Mouse (Mus musculus) lung, embryonic 14.5 days (tissue): ENCODE data around the gene Abhd17c. TPM values are rescaled to one million over a fixed set of nuclear protein-coding genes. Genes with fewer than 3 reads are reported as not detected.

Experiments used
- ATAC-seq: fragments of 200-750 bp; cut with Nextera tagmentation; 2 replicates; pipeline ENCODE4 v1.8.0; 2017; ENCODE audit warnings: mild to moderate bottlenecking, moderate TSS enrichment, moderate library complexity; ENCODE audit not compliant: insufficient read depth
- DNase-seq: peaks from one replicate; pipeline ENCODE4 v3.0.0-alpha.2; 2015
- H3K27ac ChIP-seq: fragments of 300-500 bp; sonication (generic); 2 replicates; pipeline ENCODE4 v1.5.1; 2014; ENCODE audit warnings: low read depth, mild to moderate bottlenecking, moderate library complexity
- H3K27me3 ChIP-seq: fragments of 300-500 bp; sonication (generic); 2 replicates; pipeline ENCODE4 v1.6.1; 2014; ENCODE audit warnings: low read length, control low read depth; ENCODE audit not compliant: insufficient read depth
- H3K36me3 ChIP-seq: fragments of 300-500 bp; sonication (generic); 2 replicates; pipeline ENCODE4 v1.6.1; 2014; ENCODE audit warnings: control low read depth; ENCODE audit not compliant: insufficient read depth
- H3K4me1 ChIP-seq: fragments of 300-500 bp; sonication (generic); 2 replicates; pipeline ENCODE4 v1.6.1; 2014; ENCODE audit warnings: antibody characterized with exemption, control low read depth; ENCODE audit not compliant: insufficient read depth
- H3K4me2 ChIP-seq: fragments of 300-500 bp; sonication (generic); 2 replicates; pipeline ENCODE4 v1.6.1; 2014; ENCODE audit warnings: mild to moderate bottlenecking
- H3K4me3 ChIP-seq: fragments of 300-500 bp; sonication (generic); 2 replicates; pipeline ENCODE4 v1.5.1; 2014; ENCODE audit warnings: low read depth, low read length
- H3K9ac ChIP-seq: fragments of 300-500 bp; sonication (generic); 2 replicates; pipeline ENCODE4 v1.6.1; 2014
- H3K9me3 ChIP-seq: fragments of 300-500 bp; sonication (generic); 2 replicates; pipeline ENCODE4 v1.6.1; 2016; ENCODE audit warnings: low read depth, low read length, control low read depth
- CTCF ChIP-seq: IDR thresholded peaks from 2 replicates; pipeline ENCODE4 v1.5.1; 2016; ENCODE audit warnings: antibody characterized with exemption, low read depth
- WGBS: fragments of 180-500 bp; shearing (Covaris S2); extraction: QIAGEN DNeasy Blood & Tissue Kit; methylation state at CpG from one replicate; pipeline ENCODE4 v1.1.7; 2014; 5-methylcytosine and 5-hydroxymethylcytosine counted together
- polyA plus RNA-seq: library from polyadenylated mRNA; unstranded; fragments of >200 nt; fragmentation: Nextera tagmentation; extraction: Ambion mirVana; gene quantifications from 2 replicates; pipeline ENCODE4 v1.2.1, GENCODE M21; 2014

The Abhd17c gene
- polyA plus RNA-seq, 1 experiment from 2014 or later = 87.8 TPM

DNA sequence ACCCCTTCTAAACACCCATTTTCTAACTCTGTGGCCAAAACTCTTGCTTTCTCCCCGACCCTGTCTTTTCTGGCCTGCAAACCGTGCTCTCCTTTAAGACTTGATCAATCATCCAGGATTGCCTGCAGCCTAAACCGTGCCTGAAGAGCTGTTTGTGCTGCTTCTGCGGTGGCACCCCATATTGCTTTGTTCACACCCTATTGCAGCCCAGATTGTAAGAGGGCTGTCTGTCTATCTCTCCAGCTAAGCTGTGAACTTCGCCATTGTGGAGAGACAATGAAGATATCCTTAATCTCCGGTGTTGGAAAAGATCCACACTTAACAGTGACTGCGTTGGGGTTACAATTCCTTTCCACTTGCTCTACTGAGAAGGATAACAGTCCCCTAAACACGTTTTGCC lies 77.4 kb downstream of the Abhd17c start:
- WGBS = 39% methylated on average over 8 of the region's 8 CpGs
- Histone ChIP-seq H3K9ac (no peak overlapping the region), H3K4me2 (no peak overlapping the region), H3K36me3 (no peaks in the 10 kb centered on the region), H3K27ac (no peak overlapping the region), H3K4me1 (no peaks in the 10 kb centered on the region), H3K4me3 (no peak overlapping the region), H3K27me3 (no peaks in the 10 kb centered on the region), H3K9me3 (no peaks in the 10 kb centered on the region)
- DNase-seq (no peak), ATAC-seq (no peak)
- no peak for TF ChIP-seq CTCF

DNA sequence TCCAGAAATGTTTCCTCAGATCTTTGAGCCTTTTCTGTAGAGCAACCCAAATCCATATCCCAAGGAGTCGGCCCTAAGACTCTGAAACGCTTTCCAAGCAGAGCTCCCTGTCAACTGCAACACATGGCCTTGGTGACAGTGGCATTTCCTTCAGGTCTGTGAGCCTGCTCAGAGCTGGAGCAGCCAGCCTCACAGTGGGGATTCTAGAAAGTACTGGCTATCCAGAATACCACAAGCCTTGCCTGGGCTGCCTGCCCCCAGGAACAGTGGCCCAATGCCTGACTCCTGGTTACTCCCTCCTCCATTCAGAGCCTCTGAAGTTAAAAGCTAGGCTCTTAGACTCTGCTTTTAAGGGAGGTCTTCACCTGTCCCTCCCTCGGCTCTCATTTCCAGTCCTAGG lies 77.8 kb downstream of the Abhd17c start:
- Histone ChIP-seq H3K36me3 (no peaks in the 10 kb centered on the region), H3K27me3 (no peaks in the 10 kb centered on the region), H3K9ac (no peak overlapping the region), H3K4me2 (no peak overlapping the region), H3K4me3 (no peak overlapping the region), H3K9me3 (no peaks in the 10 kb centered on the region), H3K4me1 (no peaks in the 10 kb centered on the region), H3K27ac (no peak overlapping the region)
- no peak for TF ChIP-seq CTCF
- 65% methylated on average over 3 of the region's 3 CpGs for WGBS
- ATAC-seq (no peak), DNase-seq (no peak)

DNA sequence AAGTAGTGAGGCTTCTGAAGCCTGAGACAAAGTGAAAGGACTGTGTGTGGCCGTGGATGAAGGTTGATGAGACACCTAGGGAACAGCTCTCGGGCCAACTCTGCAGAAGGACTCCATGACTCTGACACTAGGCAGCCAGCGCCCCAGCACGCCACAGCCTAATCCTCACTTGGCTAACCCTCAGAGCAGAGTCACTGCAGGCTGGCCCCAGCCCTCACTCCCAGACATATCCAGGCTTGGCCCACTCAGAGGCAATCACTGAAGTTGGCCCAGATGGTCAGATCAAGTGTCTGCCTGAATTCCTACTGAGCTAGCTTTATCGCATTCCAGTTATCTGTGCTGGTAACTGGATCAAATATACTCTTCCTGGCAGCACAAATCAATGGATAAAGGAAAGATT lies 82.8 kb downstream of the Abhd17c start:
- no peaks in the 10 kb centered on the region for H3K9me3 ChIP-seq
- H3K27me3 ChIP-seq = no peaks in the 10 kb centered on the region
- no peaks in the 10 kb centered on the region for H3K4me1 ChIP-seq
- no peak for TF ChIP-seq CTCF
- no peak for DNase-seq
- WGBS = 83% methylated on average over 5 of the region's 5 CpGs
- no peak overlapping the region for H3K9ac ChIP-seq
- no peak overlapping the region for H3K27ac ChIP-seq
- no peak for ATAC-seq
- H3K4me3 ChIP-seq = no peak overlapping the region
- no peak overlapping the region for H3K4me2 ChIP-seq
- H3K36me3 ChIP-seq = no peaks in the 10 kb centered on the region

DNA sequence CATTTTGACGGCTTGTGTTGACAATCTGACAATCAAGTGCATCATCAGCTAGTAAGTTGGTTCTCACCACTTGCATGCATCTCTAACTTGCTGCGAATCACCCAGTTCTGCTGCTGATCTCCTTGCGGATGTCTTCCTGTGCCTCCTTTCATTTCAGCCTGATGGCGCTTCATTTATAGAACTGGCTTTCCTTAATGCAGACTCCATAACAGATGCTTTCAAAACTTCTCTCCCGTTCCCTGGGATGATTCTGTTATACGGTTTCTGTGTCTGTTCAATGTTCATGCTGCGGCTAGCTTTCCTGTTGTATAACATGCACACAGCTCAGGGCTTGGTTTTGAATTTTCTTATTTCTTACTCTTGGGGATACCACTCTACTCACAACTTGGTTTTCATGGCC lies 91.9 kb downstream of the Abhd17c start:
- Histone ChIP-seq H3K4me2 (no peak overlapping the region), H3K36me3 (no peaks in the 10 kb centered on the region), H3K9ac (no peak overlapping the region), H3K4me3 (no peak overlapping the region), H3K9me3 (no peaks in the 10 kb centered on the region), H3K27ac (no peak overlapping the region), H3K4me1 (no peaks in the 10 kb centered on the region), H3K27me3 (no peaks in the 10 kb centered on the region)
- 86% methylated on average over 7 of the region's 7 CpGs for WGBS
- DNase-seq (no peak), ATAC-seq (no peak)
- no peak for TF ChIP-seq CTCF

Other genes starting within 250 kb of the Abhd17c start
- gene Cemip, start 65.4 kb downstream of the Abhd17c start, polyA plus RNA-seq = 1.7 TPM in 2 replicates